Mouse (Mus musculus): Measurements from ENCODE around the gene Trio.

The Trio gene

GRCm38 (mm10) chr15:27680997-27681396, 344.7 kb downstream of the Trio start:
- no peak for DNase-seq (ENCODE audit: extremely low read depth, low read depth)
